Mouse (Mus musculus): ENCODE measurements at regions not wholly inside any gene's neighbourhood (a gene's known extent, or its start where the extent isn't known, plus 50 kb on each side); places are given as distances from the start of the nearest gene placed in this dataset.

DNA sequence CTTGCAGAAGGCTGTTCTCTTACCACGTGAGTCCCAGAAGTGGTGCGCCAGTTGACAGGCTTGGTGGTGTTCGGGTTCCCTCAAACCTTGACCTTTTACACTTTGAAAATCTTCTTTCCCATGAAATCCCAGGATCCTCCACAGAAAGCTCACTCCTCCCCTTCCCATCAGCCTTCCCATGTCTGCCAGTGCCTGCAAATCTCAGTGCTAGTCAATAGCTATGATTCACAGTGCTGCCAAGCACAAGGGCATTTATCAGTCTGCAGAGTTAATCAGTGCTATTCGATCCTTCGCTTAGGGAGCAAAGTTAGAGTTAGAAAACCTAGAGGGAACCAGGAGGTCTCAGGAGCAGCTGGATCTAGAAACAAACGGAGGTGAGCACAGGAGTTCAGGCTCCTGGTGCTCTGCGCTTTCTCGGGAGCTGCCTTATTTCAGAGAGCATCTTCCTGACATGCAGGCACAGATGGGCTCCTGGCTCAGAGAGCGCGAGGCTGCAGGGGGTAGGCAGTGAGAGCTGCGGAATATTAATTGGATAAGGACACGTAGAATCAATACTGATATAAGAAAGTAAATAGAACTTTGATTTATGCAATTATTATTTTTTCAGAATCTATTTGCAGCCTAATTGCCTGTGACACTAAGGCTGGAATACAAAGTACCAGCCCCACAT lies 190.0 kb upstream of the Tgfbr2 start:
- no peak for DNase-seq

DNA sequence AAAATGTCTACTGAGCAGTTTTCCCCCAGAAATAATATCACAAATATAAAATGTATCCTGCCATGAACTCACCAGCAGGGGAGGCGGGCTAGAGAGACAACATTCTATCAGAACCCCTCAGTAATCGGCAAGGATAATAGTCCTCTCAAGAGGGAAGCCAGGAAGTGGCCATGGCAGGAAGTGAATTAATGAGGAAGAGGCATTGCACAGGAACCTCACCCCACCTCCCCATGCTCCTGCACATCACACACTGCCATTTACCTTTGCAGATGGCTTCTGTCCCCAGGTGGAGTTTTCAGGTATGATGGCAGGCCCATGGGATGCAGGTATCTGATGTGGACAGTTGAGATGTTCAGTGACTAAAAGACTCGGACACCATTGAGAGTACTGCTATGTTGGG lies 185.9 kb upstream of the Tgfbr2 start:
- no peak for DNase-seq

DNA sequence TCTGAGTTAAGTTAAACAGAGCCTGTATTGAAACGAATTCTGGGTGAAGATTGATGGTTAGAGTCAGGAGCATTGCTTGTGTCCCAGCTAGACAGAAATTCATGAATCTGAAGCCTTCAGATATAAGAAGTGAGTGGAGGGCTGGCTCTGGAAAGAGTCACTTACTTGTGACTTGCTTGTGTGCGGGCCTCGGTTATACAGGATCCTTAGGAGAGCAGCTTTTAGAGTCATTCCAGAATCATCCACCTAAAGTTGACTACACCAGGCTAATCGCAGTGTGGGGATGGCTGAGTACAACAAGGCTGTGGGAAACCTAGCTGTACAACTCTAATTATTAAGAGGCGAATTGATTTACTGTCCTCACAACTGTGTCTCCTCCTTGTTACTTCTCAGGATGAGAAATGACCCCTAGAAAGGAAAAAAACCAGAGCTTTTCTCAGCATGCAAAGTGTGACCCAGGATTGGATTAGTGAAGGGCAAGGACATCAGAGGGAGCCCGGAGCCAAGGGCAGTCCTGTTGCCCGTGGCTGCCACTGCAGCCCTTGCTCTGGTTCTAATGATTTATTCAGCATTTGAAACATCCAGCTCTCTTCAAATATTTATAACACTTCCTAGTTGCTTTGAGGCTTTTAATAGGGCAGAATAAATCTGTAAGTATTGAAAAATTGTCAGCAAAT lies 179.0 kb upstream of the Tgfbr2 start:
- DNase-seq, result no peak

DNA sequence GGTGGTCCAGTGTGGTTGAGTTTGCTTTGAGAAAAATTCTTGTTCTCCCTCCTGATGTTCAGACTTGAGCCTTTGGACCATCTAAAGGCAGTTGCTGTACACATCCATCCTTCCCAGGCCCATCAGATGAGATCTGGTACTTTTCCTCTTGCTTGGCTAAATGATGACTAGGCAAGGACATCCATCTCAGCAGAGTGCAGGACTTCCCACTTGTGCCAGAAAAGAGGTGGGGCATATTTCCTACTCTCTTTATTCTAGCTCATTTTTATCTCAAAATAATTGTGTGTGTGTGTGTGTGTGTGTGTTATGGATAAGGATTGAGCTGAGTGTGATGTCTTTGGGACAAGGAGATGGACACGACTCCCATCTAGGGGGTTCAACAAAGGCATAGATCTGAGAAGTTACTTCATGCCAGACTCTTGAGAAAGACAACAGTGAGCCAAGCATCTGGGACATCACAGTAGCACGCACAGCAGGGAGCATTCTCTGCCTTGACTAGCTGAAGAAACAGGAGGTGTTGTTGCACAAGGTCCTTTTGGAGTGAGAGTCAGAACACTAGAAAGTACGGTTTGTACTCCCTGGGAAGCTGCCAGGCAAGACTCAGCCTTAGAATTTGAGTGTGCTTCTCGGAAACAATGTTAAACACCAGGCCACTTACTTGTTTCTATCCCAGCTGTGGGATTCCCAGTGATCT lies 177.8 kb upstream of the Tgfbr2 start:
- DNase-seq, result no peak

DNA sequence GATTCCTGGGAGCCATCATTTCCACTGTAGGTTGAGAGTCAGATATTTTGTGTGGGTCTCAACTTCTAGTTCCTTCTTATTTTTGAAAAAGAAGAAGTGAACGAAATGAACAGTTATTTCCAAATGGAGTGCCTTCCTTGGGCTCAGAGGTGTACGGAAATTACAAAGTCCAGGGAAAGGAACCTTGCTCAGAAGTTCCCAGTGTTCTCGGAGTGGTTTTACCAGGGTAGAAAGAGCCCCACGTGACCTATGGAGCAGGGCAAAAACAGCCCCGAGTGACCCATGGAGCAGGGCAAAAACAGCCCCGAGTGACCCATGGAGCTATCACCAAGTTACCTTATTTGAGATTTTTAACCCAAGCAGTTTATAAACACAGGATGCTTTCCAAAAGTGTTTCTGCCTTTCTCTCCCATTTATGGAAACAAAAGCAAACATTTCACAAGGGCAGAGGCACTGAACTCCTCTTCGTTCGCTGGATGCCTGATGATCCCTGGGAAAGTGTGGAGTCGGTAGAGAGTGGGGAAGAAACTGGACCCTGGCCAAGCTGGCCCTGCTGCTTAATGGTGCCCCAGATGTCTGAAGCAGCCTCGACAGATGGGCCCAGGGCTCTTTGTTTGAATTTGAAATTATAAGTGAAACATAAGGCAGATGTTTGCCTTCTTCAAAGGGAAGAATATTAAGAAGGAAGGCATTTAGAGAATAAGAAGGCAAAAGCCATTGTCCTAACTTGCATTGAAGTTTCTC lies 175.8 kb upstream of the Tgfbr2 start:
- DNase-seq, result no peak

DNA sequence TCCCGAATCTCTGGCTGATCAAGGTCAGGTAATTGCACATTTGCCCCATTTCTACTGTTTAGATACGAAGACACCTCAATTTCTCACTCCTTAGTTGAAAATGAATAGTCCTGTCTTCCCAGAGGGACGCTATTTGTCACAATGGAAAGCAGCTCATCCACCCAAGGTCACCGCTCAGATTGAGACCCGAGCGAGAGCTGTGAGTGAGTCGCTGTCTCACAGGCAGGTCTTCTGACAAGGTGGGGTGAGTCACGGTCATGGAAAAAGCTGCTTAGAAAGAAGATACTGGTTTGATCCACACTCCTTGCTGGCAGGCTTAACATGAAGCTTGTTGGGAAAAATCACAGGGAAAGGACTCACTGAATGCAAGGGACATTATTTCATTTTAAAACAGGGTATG lies 171.9 kb upstream of the Tgfbr2 start:
- no peak for DNase-seq

DNA sequence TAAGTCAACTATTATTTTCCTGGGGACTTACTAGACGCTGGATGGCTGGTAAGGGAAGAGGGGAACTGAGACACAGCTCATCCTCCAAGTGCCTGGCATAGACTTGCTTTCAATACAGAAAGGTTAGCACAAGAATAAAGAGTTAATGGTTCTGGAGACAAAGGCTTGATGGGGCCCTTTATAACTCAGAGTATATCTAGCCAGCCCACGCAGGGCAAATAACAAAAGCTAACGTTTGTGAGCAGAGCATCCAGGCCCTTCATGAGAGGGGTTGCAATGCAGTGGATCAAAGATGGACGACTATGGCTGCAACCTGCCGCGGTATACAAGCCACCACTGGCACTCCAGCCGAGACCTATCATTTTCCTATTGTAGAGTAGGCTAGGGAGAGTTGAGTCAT lies 171.3 kb upstream of the Tgfbr2 start:
- no peak for DNase-seq

DNA sequence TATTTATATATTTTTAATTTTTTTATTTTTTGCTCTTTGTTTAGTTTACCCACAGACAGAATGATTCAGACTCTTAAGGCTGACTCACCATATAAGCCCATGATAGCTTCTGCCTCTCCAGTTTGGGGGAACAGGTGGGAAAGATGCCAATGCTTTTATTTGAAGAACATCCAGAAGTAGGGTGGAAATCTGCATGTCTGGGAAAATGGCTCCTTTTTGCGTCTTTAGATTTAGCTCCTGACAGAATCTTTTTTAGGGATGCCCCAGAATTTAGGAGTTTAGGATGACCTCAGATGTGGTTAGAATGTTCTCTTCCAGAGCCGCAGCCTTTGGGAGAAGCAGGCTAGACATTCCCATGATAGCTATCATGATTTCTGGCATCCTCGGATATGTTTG lies 167.9 kb upstream of the Tgfbr2 start:
- DNase-seq, result no peak

DNA sequence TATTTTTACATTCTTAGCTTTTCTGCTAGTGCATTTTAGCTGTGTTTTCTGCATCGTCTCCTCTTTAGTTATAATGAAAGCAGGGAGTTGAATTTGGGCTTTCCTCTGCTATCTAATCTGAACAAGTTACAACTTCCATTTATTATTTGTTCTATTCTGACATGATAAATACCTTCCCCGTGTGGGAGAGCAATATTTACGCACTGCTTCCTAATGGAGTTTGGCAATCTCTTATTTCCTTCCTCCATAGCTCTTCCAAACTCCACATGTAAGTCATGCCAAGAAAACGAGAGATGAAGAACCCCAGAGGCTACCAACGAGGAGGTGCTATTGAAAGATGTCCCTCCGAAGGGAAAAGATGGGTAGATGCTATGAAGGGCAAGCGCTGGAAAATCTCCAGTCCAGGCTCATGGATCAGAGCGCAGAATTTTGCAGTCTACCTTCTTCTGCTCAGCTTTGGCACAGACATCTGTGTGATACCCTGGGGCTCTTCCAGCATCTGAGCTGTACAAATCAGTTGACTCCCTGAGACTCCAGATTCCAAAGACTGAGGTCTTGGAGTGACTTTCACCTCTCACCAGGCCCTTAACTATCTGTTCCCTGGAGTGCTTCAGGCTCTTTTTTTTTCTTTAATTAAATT lies 167.4 kb upstream of the Tgfbr2 start:
- DNase-seq, result no peak

DNA sequence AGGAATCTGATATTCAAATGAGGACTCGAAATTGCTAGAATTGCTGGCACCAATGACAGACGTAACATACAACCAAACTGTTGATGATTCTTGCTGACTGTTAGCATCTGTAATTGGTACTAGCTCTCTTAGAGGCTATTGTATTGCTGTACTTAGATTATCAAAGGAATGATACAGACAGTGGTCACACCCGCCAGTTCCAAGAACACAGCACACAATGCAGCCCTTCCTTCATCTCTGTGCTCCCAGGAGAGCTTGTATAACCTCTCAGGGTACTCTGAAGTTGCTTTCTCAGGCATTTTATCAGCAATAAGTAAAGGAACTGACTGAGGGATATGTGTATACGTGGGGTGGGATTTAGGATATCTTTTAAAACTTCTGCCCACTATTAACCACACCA lies 166.8 kb upstream of the Tgfbr2 start:
- DNase-seq, result no peak

DNA sequence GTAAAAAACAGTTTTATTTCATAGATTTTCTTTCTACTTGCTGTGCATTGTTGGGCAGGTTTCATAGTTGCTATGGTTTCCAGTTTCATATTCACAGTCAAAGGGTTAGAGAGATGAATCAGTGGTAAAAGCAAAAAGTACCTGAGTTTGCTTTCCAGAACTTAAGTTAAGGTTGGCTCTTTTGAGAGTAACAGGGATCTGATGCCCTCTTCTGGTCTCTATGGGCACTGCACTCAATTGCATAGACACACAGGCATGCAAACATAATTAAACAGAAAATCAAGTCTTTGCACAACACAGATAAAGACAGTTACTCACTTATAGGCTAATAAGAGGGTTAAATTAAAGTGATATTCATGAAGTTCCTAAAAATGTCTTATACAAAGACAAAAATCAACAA lies 165.8 kb upstream of the Tgfbr2 start:
- no peak for DNase-seq

DNA sequence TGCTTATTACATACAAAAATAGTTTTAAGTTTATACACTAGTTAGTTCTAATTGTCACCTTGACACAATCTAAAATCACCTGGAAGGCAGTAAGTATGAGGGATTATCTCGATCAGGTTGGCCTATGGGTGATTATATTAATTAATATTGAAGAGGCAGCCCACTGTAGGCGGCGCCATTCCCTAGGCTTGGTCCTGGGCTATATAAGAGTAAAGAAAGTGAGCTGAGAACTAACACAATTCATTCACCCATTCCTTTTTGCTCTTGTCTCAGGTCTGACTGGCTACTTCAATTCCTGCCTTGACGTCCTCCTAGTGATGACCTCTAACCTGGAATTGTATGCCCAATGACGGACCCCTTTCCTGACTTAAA lies 163.6 kb upstream of the Tgfbr2 start:
- no peak for DNase-seq

DNA sequence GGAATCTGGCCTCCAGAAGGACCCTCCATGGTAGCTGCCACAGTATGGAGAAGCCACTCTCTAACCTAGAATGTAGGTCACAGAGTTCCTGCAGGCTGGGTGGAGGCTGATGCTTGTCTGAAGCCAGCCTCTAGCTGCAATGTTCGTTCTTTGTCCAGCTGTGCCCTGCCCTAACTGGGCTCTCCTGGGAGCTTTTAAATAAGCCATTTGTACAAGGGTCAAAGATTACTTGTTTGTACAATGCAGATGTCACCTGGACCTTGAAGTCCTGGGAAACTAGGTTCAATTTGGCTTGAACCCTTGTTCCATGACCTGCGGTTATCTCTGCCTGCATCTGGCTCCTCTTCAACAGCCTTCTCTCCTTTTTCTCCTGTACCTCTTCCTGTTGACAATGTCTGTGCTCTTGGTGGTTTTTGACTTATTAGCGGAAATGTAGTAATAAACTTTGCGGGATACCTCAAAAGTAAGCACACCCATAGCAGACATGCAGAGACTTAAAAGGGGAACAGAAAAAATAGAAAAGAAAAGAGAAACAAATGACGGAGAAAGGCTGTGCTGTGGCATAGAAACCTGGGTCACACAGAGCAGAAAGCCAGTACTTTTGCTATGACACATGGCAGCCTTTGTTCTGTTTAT lies 163.1 kb upstream of the Tgfbr2 start:
- DNase-seq, result no peak

DNA sequence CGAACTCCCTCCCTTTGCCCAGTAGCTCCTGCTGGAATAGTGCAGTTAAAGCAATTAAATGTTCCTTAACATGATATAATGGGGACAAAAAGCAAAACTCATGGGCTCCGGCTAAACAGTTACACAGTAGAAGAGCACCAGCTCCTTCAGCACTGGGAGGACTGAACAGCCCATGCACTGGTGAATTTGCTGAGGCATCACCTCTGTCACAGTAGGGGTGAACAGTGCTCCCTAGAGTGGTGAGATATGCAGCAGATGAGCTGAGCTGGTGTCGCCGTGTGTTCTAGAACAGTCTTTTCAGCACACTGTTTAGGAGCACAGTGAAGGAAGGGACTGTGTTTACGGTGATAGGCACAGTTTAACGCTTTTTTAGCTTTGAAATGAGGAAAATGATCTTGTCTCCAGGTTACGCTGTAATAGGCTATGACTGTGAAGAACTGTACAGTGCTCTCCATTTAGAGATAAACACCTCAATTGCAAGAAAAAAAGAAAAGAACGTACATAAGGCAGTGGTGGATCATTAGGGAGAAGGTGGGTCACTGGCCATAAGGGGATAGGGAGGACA lies 162.4 kb upstream of the Tgfbr2 start:
- no peak for DNase-seq

DNA sequence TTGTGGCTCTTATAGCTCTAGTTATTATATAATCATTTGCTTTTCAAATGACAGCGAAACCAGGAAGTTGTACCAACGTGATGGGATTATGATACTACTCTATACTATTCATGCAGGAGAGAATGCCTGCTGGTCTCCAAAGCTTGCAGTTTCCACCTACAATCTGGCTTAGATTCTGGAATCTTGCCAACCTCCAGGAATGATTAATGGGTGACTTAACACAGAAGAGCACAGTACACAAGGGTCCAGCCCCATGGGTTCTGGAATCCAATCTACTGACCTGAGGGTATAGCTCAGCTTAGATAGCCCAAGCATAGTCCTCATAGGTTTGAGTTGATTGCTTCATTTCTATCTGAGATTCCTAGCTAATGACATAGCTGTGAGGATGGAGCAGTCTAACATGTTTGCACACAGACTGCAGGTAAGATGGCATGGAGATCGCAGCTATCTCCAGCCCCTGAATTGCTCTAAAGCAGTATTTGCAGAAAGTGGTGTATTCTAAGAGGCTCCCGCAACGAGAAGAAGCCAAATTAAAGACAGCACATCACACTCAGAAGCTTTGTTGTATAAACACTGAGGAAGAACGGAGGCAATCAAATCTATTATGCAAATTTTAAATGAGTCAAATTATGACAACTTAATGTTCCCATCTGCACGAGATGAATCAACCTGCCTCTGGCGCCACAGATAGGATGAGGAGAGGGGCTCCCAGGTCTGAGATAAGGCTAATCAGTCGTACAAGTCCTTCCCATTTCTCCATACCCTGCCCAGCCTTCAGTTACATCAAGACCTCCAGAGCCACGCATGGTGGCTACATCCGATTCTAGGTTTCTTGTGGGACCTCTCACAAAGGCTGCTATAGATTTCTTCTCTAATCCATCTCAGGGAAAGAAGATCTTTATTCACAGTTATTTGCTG lies 160.7 kb upstream of the Tgfbr2 start:
- DNase-seq, result no peak

DNA sequence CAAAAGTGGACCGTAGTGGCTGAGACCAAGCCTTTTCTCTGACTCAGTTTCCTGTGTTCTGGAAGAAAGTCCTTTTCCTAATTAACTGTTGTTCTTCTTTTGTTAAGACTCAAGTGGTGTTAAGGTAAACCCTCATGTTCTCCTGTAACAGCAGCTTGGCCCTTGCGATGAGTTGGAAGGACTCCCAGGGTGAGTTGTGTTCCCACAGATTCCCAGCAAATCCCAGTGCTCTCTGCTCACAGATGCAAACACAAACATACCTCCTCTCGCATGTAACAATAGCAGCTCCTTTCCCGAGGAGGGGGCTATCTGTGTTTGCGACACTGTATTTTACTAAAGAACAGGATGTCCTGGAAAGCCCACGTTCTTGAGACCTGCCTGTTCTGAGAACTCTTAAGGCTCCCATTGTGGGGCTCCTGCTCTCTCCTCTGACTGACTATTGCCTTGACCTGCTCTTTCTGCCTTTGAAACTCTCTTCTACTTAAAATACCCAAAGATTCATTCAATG lies 158.8 kb upstream of the Tgfbr2 start:
- no peak for DNase-seq

DNA sequence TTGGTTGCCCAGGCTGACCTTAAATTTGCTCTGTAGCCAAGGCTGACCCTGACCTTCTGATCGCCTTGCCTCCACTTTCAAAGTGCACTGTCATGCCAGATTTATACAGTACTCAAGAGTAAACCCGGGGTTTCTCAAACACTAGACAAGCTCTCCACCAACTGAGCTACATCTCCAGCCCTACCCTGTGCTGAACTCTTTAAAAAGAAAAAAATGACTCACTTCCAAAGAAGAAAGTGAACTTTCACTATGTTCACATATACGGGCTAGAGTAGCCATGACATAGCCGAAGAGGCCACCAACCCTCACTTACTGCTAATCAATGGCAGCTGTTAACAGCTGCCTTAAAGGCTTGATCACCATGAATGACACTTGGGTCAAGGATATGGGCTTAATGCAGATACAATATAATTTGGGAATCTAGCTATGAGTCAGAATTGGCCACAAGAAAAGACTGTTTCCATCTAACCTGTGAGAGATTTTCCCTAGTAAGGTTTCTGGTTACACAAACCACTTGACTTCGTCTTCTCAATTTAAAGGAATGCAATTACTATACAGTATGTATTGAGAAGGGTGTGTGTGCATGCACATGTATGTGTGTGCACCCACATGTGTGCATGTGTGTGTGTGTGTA lies 157.4 kb upstream of the Tgfbr2 start:
- DNase-seq, result no peak

DNA sequence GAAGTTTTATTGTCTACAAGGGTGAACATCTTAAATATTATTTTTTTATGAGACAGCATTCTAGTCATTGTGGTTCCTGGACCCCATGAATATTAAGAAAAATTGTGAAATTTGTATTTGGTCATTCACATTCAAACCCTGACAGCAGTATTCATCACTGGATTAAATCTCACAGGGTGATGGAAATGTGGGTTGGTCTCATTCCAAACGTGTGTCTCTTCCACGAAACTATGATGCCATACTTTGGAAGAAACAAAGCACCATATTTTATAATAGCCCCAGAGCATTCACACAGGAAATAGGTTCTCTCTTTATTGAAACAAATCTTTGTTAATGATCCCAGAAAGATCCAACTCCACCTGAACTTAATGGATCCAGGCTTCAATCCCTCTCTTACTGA lies 156.2 kb upstream of the Tgfbr2 start:
- no peak for DNase-seq

DNA sequence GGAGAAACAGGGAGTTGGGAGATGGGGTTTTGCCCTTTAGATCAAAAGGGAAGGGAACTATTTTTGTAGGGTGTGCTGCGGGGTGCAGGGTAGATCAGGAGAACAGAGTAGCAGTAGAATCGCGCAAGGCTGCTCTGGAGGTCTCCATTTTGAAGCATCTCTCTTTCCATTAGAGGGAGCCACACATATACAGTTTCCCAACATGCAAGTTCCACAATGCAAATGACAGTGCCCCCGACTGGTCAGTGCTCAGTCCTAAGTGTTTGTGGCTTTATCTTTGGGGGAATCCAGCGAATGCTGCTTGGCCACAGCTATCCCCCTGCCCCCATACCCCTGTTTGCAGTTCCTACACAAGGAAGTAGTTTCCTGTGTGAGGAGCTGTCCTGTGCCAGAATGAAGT lies 155.6 kb upstream of the Tgfbr2 start:
- no peak for DNase-seq

DNA sequence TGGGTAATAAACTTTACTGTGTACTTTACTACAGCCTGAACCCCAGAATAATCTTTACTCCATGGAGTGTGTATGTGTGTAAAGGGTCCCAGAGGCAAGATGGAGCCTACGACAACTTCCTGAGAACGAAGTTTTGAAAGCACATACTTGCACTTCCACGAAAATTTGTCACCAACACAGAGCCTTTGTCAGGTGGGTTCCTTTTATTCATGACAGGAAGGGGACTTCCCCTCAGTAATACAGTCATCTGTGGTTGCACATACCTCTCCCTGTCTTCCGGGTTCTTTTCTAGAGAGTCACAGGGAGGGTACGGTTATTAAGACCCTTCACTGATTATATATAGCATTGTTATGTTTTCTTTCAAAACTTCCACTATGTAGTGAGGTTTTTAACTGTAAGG lies 154.0 kb upstream of the Tgfbr2 start:
- no peak for DNase-seq

DNA sequence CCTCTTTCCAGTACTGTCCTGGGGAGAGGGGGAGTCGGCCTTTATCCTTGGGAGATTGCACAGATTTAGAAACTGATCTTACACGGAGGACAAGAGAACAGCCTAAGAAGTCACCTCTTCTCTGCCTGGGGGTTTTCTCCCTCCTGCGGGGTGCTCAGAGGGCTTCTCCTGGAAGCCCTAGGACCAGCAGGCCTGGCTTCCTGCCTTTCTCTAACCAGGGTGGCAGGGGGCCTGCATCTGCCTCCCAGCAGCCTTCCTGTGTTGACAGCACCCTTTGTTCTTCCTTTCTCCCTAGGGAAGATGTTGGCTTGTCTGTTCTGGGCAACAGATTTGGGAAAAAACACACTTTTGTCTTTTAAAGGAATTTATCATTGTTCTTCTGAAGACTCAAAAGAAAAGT lies 153.0 kb upstream of the Tgfbr2 start:
- no peak for DNase-seq
